20 mouse cellular contexts compared by ENCODE assay signal in genomic region chr9:74922884-74923283, GRCm38 (mm10).
"Had no signal": no experiment of that assay in that cellular context is flagged by ENCODE, and none has a peak within 500 bp of the region (broad histone marks: within the 10 kb centered on the region; RNA-seq: fewer than 3 reads in every experiment).

No protein-coding gene starts in this region.

- H3K4me1 ChIP-seq: limb, embryonic 15.5 days; liver, embryonic 12.5 days; liver, embryonic 15.5 days had no signal

- H3K27me3 ChIP-seq: kidney, embryonic 15.5 days; limb, embryonic 12.5 days; limb, embryonic 15.5 days; liver, embryonic 12.5 days; liver, embryonic 15.5 days; midbrain, embryonic 13.5 days; neural tube, embryonic 12.5 days; neural tube, embryonic 15.5 days had no signal

- H3K9me3 ChIP-seq: kidney, embryonic 15.5 days; limb, embryonic 12.5 days; limb, embryonic 15.5 days; liver, embryonic 12.5 days; liver, embryonic 15.5 days; midbrain, embryonic 13.5 days; neural tube, embryonic 12.5 days; neural tube, embryonic 15.5 days had no signal

- DNase-seq: left cerebral cortex, postnatal 4 days; lung, adult 2 months; lung, postnatal 14 days; lung, postnatal 4 days; right cerebral cortex, adult 18-20 months; right cerebral cortex, postnatal 14 days; right cerebral cortex, postnatal 4 days; thymus, adult 2 months; thymus, postnatal 14 days; thymus, postnatal 4 days had no signal

- H3K4me2 ChIP-seq: kidney, embryonic 15.5 days; limb, embryonic 12.5 days; limb, embryonic 15.5 days; liver, embryonic 12.5 days; liver, embryonic 15.5 days; midbrain, embryonic 13.5 days; neural tube, embryonic 12.5 days; neural tube, embryonic 15.5 days had no signal

- H3K27ac ChIP-seq: kidney, embryonic 15.5 days; limb, embryonic 12.5 days; limb, embryonic 15.5 days; liver, embryonic 12.5 days; liver, embryonic 15.5 days; midbrain, embryonic 13.5 days; neural tube, embryonic 12.5 days; neural tube, embryonic 15.5 days; stomach, postnatal 0 days had no signal

- ATAC-seq: intestine, postnatal 0 days; liver, embryonic 12.5 days; midbrain, embryonic 13.5 days had no signal

- H3K9ac ChIP-seq: kidney, embryonic 15.5 days; limb, embryonic 12.5 days; limb, embryonic 15.5 days; liver, embryonic 12.5 days; liver, embryonic 15.5 days; midbrain, embryonic 13.5 days; neural tube, embryonic 12.5 days; neural tube, embryonic 15.5 days had no signal

- H3K4me3 ChIP-seq: kidney, embryonic 15.5 days; limb, embryonic 12.5 days; limb, embryonic 15.5 days; liver, embryonic 12.5 days; liver, embryonic 15.5 days; midbrain, embryonic 13.5 days; neural tube, embryonic 12.5 days; neural tube, embryonic 15.5 days had no signal

- H3K36me3 ChIP-seq: kidney, embryonic 15.5 days; limb, embryonic 12.5 days; limb, embryonic 15.5 days; liver, embryonic 12.5 days; liver, embryonic 15.5 days; midbrain, embryonic 13.5 days; neural tube, embryonic 12.5 days; neural tube, embryonic 15.5 days had no signal
